Mouse (Mus musculus): Measurements from ENCODE around the gene Pip4k2b.
A peak's percentile ranks its signal among the peaks of the same experiment; 100 is the strongest.
"Not testable (repeated sequence)": the region's sequence is repeated elsewhere in the genome, so short reads cannot be mapped to it uniquely, and the experiment has no call there.

Gene Pip4k2b

DNA sequence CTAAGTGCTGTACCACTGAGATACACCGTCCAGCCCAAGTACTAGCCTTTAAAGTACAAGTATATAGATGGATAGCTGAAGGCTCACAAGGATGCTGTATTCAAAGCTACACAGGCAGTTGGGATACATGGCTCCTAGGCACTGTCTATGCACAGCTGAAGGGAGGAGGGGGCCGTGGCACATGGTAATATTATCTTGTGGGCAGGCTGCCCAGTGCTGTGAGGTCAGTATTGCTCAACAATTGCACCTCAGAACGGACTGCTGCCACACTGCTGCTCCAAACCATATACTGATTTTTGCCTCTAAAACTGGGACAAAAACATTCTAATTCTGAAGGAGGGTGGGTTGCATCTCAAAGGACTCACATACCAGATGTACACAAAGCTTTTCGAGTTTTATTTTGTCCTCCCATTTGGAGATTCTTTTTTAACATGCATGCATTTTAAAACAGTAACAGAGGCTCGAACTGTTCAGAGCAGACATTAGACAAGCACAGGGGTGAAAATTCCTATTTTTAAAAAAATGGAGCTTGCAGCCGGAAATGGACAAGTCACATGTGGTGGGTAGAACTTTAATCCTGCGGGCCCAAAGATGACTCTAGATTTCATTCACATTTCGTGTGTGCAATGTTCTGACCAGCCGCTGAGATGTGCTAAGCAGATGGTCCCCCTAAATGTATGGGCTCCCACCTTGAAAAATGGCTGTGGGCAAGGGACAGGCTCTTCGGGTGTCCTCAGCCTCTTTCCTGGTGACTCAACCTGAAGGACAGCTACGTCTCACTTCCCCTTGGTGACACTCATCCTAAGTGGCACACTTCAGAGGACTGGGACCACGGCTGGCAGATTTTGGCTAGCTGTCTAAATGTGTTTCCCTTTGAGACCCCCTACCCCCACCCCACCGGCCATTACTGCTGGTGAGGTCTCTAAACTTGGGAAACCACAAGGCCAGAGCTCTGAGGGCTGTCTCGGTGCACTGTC, 29.4 kb downstream of the Pip4k2b start:
- no peak for DNase-seq (ENCODE audit: low read depth)

DNA sequence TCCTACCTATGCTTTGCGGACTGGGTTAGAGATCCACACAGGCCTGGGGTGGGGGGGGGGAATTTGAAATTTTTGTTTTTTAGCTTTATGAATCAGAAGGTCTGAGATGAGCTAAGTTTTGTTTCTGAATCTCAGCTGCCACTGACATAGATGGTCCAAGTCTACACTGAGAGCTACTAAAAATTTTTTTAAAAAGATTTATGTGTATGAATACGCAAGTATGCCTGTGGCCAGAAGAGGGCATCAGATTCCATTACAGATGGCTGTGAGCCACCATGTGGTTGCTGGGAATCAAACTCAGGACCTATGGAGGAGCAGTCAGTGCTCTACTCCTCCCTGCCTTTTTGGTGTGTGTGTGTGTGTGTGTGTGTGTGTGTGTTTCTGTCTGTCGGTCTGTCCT, 30.1 kb downstream of the Pip4k2b start:
- no peak for DNase-seq (ENCODE audit: low read depth)

DNA sequence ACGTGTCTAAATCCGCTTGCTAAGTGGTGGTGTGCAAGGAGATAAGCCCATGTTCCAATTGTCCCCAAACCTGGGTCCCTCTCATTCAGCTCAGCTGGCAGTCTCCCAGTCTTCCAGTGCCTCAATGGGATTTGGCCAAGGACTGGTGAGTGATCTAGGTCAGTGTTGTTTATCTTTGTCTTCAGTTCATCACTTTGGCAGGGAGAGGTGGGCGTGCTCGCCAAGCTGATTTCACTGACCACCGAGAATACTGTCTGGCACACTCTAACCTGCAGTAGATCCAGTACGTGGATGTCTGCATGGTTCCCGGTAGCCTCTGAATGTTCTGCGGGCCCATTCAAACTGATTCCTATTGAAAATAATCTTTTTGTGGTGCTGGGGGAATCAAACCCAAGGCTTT, 30.6 kb downstream of the Pip4k2b start:
- no peak for DNase-seq (ENCODE audit: low read depth)

- DNase-seq (ENCODE audit: low read depth): no peak
Observed at GRCm38 (mm10) chr11:97712286-97712685, 32.2 kb downstream of the Pip4k2b start.

GRCm38 (mm10) chr11:97711200-97711900, 33.2 kb downstream of the Pip4k2b start:
- no peak for DNase-seq (ENCODE audit: low read depth)

DNA sequence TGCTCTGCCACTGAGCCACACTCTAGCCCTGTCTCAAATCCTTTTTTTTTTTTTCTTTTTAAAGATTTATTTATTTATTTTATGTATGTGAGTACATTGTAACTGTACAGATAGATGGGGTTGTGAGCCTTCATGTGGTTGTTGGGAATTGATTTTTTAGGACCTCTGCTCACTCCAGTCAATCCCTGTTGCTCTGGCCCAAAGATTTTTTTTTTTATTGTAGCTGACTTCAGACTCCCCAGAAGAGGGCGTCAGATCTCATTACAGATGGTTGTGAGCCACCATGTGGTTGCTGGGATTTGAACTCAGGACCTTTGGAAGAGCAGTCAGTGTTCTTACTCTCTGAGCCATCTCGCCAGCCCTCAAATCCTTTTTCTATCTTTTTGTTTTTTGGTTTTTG, 34.4 kb downstream of the Pip4k2b start:
- DNase-seq (ENCODE audit: low read depth): not testable (repeated sequence)

DNA sequence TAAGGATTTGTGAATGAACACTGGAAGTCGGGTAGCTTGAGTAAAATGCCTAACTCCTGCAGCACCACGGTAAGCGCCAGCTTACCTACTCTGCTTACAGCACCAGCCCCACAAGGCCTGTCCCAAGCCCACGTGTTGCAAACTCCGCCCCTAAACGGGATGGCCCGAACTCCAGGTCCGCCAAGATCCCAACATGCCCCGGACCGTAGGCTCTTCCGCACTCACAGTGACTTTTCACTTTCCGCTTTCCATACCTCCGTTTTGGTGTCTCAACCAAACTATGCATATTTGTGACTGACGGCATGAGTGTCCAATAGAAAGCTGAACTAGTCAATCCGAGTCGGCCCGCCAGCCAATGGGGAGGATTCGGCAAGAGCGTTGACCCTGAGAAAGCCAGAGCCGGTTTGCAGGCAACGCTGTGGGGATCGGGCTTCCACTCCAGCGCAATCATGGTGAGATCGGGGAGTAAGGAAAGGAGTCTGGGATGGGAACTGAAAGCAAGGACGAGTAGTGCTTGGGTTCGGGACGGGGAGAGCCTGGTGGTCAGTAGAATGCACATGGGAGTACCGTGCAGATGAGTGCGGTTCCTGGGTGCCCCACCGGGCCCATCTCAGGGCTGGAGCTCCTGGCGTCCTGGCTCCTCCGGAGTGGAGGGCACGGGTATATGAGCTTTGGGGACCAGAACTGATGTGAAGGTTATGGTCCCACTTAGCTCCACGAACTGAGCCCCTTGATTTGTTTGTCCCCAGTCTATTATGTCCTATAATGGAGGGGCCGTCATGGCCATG, 41.3 kb downstream of the Pip4k2b start, which contains the start of gene Psmb3:
TSS of gene Psmb3 (plus strand) at position 361 of the 788 bp plus-strand sequence.
- peak; percentile 100 for DNase-seq (ENCODE audit: low read depth)

DNA sequence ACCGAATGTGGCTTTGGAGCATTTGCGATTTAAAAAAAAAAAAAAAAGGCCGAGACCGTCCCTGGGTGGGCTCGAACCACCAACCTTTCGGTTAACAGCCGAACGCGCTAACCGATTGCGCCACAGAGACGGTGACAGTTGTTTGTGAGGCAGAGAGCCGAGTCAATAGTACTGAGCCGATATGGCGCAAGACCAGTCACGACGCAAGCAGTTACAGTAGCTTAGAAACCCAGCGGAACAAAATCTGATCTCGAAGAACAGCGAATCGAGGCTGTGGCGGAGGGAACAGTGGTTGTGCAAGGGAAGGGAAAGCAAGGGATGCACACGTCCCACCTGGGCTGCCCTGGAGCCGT, 42.1 kb downstream of the Pip4k2b start:
- DNase-seq (ENCODE audit: low read depth): peak; percentile 82

DNA sequence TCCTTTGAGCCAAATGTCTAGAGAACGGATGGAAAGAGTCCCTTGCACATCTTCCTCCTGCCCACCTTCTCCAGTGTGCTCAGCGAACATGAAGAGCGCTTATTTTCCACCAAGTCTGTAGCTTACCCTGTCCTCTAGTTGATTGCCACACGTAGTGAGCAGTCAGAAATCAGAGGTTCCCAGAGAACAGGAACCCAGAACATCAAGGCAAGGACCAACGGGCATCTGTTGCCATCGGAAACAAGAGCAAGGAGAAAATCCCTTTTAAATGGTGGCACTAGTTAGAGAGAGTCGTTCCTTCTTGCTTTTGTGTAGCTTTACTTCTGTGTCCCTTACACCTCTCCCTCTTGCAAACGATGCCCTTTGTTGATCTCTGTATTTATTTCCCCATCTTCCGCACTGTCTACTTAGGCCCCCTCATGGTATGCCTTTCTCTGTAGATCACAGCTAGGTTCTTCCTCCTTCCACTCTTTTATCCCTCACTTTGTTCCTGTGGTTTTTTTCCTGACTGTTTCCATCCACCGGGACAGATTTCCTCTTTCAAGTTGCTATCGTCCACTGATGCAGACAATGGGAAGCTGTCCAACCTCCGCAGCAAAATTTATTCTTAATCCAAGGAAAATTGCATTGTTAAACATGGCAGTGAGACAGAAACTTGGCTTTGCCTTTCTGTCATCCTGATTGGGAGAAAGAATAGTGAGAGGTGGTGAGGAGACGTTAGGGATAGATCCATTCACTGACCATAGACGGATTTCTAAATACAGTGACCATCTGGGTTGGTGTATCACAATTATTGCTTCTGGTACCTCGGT, 42.7 kb downstream of the Pip4k2b start:
- no peak for DNase-seq (ENCODE audit: low read depth)

DNA sequence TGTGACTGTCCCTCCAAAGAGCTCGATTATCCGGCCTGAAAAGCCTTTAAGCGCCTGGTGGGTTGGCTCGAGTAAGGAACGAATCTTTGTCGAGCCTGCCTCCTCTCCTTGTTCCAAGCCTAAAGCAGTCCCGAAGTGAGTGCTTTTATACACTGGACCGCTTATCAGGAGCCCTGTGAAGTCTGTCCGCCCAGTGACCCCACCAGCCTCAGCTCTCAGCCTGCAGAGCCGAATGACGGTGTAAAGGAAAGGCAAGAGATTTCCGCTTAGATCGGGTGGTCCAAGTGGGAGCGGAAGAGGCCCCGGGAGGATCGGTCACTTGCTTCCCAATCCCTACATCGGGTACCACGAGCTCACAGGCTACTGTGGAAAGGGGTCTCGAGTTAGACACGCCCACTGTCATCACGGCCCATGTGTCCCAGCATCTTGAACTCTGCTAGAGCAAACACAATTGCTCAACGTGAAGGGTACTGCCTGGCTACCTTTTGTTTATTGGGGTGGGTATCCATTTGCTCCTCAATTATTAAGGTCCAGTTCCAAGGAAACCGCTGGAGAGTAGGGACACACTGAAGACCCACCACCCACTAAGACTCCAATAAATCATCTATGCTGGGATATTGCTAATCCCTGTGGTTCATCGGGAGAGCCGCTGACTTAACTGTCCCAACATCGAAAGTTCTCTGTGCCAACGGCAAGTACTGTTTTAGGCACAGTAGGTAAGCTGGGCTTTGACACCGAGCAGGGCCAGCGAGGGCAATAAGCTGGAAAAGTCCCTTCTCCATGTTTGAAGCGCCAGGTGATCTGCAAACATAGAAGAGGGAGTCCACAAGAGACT, 43.5 kb downstream of the Pip4k2b start:
- no peak for DNase-seq (ENCODE audit: low read depth)

DNA sequence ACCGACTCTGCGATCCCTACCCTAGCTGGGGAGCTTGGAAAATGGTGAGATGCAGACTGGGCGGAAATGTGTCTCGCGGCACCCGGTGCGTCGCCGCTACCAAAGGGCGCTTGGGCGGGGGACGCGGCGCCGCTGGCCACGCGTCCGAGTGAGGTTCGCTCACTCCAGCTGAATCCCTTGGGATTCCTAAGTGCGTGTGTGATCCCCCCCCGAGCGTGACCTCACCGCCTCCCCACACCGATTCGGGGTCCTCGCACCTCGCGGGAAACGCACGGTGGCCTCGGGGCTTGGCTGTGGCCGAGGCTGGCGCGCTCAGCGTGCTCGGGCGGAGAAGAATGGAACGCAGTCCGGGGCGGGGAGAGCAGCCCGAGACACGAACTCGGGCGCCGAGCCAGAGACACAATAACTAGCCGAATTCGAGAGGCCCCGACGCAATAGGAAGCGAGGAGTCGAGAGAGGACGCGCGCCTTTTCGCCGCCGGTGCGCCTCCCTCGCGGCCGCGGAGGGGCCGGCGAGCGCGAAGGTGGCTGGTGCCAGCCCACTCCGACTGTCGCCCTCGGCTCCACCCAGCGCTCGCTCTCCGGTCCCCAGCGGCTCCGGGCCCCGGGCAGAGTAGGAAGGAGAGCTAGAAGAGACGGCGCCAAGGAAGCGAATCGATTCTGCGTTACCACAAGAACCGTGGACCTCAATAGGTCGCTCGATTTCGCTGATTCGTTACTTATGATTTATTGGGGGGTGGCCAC, 44.3 kb downstream of the Pip4k2b start, which contains the start of gene Pcgf2:
TSS of gene Pcgf2 (minus strand) at position 495 of the 743 bp plus-strand sequence.
- DNase-seq (ENCODE audit: low read depth): no peak

GRCm38 (mm10) chr11:97699626-97700002, 44.9 kb downstream of the Pip4k2b start:
- no peak for DNase-seq (ENCODE audit: low read depth)

- no peak for DNase-seq (ENCODE audit: low read depth)
Observed at GRCm38 (mm10) chr11:97698741-97699611, 45.5 kb downstream of the Pip4k2b start.

DNA sequence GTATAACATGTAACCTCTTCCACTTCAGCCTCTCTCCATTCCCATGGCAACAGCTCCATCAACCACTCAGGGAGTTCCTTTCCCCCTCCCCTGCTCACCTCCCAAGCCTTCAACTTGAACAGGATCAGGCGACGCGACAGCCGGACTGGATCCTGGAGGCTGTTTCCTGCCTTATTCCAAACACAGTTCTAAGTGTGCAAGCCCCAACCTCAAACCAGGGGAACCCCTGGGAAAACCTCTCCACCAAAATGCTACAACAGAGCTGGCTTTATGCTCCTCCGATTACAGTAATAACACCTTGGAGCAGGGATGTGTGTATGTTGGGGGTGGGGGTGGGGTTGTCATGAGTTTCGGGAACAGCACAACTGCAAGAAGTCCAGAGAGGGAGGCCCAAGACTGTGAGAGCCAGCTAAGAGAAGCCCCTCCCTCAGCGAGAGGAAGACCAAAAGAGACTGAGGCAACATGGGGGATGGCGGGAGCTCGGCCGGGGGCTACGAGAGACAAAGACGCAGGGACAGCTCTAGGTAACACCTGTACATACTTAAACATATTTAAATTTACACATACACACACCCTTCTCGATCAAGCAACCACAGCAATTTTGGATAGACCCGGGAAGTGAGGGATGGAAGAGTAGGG, 46.5 kb downstream of the Pip4k2b start:
- DNase-seq (ENCODE audit: low read depth): no peak

DNA sequence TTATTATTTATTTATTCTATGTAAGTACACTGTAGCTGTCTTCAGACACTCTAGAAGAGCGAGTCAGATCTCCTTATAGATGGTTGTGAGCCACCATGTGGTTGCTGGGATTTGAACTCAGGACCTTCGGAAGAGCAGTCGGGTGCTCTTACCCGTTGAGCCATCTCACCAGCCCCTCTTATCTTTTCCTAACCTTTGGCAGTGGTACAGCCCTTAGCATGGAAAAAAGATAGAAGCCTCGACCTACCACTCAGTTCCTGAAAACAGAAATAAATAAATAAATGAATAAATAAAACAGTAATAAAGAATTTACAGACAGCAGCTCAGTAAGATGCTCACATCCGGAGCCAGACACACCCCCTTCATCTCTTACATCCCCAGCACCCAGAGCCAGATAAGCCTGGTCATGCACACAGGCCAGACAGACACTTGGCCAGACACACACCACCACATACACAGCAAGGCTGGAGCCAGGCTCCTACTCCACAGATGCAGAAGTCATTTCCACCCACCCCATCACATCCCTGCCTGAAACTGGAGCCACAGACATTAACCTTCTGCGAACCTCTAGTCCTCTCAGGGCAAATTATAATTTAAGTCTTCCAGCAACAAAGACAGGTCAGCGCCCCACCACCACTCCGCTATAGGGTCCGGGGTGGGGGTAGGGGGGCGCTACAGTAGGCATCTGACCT, 47.2 kb downstream of the Pip4k2b start:
- no peak for DNase-seq (ENCODE audit: low read depth)

DNA sequence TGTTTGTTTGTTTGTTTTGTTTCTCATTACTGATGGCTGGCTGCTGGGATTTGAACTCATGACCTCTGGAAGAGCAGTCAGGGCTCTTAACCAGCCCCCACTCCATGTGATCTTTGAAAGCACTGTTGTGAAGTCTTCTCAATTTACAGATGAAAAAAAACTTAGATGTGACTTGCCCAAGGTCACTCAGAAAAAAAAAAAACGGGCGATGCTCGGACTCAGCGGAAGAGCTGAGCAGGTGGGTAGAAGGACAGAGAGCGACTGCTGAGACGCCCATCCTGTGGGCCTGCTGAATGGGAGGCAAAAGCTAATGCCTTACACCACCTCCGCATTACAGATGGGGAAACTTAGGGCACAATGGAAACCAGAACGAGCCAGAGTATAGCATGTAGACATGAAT, 47.8 kb downstream of the Pip4k2b start:
- no peak for DNase-seq (ENCODE audit: low read depth)

DNA sequence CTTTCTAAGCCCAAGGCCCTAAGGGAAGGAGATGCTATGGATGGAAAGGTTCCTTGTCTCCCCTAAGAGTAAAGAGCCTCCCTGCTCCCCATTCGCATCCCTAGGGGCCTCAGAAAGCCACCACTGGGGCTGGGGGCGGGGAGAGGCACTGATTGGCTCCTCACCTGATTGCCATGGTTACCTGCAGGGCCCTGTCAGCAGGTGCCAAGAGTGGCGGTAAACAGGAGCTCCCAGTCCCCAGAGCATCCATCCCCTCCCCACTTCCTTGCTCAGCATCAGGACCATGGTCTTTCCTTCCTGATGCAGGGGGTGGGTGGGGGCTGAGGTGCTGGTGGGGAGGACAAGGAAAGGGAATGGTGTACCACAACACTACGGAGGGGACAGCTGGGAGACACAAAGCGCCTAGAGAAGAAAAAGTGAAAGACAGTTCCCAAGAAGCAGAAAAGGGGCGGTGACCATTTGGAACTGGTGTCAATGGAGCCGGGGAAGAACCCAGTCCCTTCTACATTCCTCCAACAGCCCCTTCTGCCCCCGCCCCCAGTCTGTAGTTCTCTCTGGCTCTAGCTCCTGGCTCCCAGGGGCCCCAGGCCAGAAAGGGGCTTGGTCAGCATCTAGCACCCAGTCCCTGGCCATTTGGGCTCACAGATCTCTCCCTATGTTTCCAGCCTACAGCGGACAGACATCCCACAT, 48.6 kb downstream of the Pip4k2b start:
- no peak for DNase-seq (ENCODE audit: low read depth)

Measured in c-Kit-positive CD71-positive TER-119-negative erythroid progenitor cells, embryonic 14.5 days (primary cell).